11 mouse cellular contexts compared by ENCODE assay signal in the genomic region with DNA sequence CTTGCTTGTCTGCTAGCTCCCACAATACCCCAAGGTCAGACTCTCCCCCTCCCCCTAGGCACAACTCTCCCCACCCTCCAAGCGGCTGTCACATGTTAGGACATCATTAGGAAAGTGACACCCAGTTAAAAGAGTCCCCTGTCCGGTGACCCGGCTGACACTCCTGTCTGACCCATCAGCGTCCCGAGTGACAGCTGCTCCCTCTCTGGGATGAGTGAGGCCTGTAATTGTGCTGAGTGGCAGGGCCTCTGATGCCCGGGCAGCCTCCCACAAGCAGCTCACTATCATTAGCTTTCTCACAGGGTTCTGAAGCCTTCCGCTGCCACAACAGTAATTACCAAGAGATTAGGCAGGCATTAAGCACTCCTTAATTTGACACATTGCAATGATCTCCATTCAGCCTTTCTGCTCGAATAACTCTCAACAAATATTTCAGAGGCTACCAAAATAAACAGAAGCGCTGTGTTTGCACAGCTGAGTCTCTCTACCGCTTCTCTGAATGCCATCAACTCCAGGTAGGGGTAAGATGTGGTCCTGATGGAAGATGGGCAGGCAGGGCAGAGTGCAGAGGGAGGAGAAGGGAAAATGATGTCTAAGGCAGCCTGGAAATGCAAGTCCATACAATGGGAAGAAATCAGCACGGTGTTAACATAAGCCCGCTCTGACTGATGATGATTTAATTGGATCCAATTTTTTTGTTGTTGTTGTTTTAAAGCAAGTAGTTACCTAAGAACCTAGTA.
DNase-seq lines count a peak whose midpoint lies in the region; ATAC-seq lines count a peak whose summit lies in the region.
"Had no signal": no experiment of that assay in that cellular context is flagged by ENCODE, and none has a peak within 500 bp of the region (broad histone marks: within the 10 kb centered on the region; RNA-seq: fewer than 3 reads in every experiment).

No protein-coding gene starts in this region.

- peak; percentile 50 for DNase-seq in brain, adult 2 months (ENCODE audit: low read depth, low spot score)
- peak; percentile 66 for DNase-seq in embryo, embryonic 10 days (ENCODE audit: low spot score)
- peak; percentile 52 for DNase-seq in midbrain, embryonic 14.5 days
- DNase-seq in thymus, postnatal 36 days: no peak
- DNase-seq in urinary bladder, postnatal 4 days (ENCODE audit: low spot score in 2 of 2): no peak
- no peak for DNase-seq in frontal cortex, postnatal 14 days (ENCODE audit: low spot score in 2 of 2)
- no peak for DNase-seq in testis, postnatal 10 days (ENCODE audit: low spot score)
- DNase-seq: heart, postnatal 36 days; lung, postnatal 36 days had no signal

- no peaks in the 10 kb centered on the region for H3K36me3 ChIP-seq in forebrain, embryonic 16.5 days (ENCODE audit: control insufficient read depth, insufficient read depth)
- no peaks in the 10 kb centered on the region for H3K36me3 ChIP-seq in midbrain, embryonic 14.5 days (ENCODE audit: control insufficient read depth, insufficient read depth, low read length)
- H3K36me3 ChIP-seq: limb, embryonic 15.5 days had no signal

- H3K4me2 ChIP-seq in forebrain, embryonic 16.5 days (ENCODE audit: low read length): no peak overlapping the region
- H3K4me2 ChIP-seq in midbrain, embryonic 14.5 days (ENCODE audit: low read length): no peak overlapping the region
- H3K4me2 ChIP-seq: limb, embryonic 15.5 days had no signal

- no peaks in the 10 kb centered on the region for H3K9me3 ChIP-seq in forebrain, embryonic 16.5 days (ENCODE audit: control insufficient read depth, low read length)
- H3K9me3 ChIP-seq in midbrain, embryonic 14.5 days (ENCODE audit: control insufficient read depth, low read length): no peaks in the 10 kb centered on the region
- H3K9me3 ChIP-seq: limb, embryonic 15.5 days had no signal

- H3K4me1 ChIP-seq in forebrain, embryonic 16.5 days (replicated peaks; ENCODE audit: control insufficient read depth, insufficient read depth, low read length): peaks cover 11% of the 10 kb centered on the region
- H3K4me1 ChIP-seq in midbrain, embryonic 14.5 days (ENCODE audit: control insufficient read depth, insufficient read depth, low read length): peaks cover 14% of the 10 kb centered on the region
- H3K4me1 ChIP-seq: limb, embryonic 15.5 days had no signal

- H3K4me3 ChIP-seq in forebrain, embryonic 16.5 days (replicated peaks; ENCODE audit: low read length): no peak overlapping the region
- H3K4me3 ChIP-seq in midbrain, embryonic 14.5 days (replicated peaks; ENCODE audit: low read depth, low read length): no peak overlapping the region
- H3K4me3 ChIP-seq: limb, embryonic 15.5 days had no signal

- no peak overlapping the region for H3K9ac ChIP-seq in forebrain, embryonic 16.5 days (replicated peaks; ENCODE audit: low read depth, low read length)
- no peak overlapping the region for H3K9ac ChIP-seq in midbrain, embryonic 14.5 days (replicated peaks; ENCODE audit: low read length)
- H3K9ac ChIP-seq: limb, embryonic 15.5 days had no signal

- 4% methylated on average over 12 of the region's 12 CpGs for WGBS in forebrain, embryonic 16.5 days
- 12% methylated on average over 12 of the region's 12 CpGs for WGBS in midbrain, embryonic 14.5 days

- peaks cover 41% of the 10 kb centered on the region for H3K27me3 ChIP-seq in forebrain, embryonic 16.5 days (replicated peaks; ENCODE audit: control insufficient read depth, insufficient read depth, low read length)
- H3K27me3 ChIP-seq in midbrain, embryonic 14.5 days (ENCODE audit: control insufficient read depth, insufficient read depth, low read length): no peaks in the 10 kb centered on the region

- H3K27ac ChIP-seq in forebrain, embryonic 16.5 days (ENCODE audit: low read length): no peak overlapping the region
- peak overlapping the region; percentile 52; the same call in 1 of the 2 replicates for H3K27ac ChIP-seq in midbrain, embryonic 14.5 days (replicated peaks; ENCODE audit: low read depth, low read length)
- H3K27ac ChIP-seq: limb, embryonic 15.5 days had no signal

- peak; percentile 89 for ATAC-seq in forebrain, embryonic 16.5 days
- peak; percentile 46; the same call in 1 of the 2 replicates for ATAC-seq in midbrain, embryonic 14.5 days (ENCODE audit: low FRiP score, low TSS enrichment)

Comparison
In these comparisons a context has a peak if more than half of its experiments do, and no peak if none do; other contexts are left out.
1. DNase-seq: peak in brain, adult 2 months (single experiment), embryo, embryonic 10 days (single experiment) and midbrain, embryonic 14.5 days (single experiment); none in thymus, postnatal 36 days (0 of 2), urinary bladder, postnatal 4 days (0 of 2), frontal cortex, postnatal 14 days (0 of 2) and testis, postnatal 10 days (single experiment).